Mouse (Mus musculus): Measurements from ENCODE around the gene Otud7b. TPM values are rescaled to one million over a fixed set of nuclear protein-coding genes. Genes with fewer than 3 reads are reported as not detected.

Otud7b gene
- polyA plus RNA-seq, 1 experiment from 2014 or later: 30.3 TPM

- WGBS: 78% methylated on average over 4 of the region's 4 CpGs
These were observed 16.5 kb upstream of the Otud7b start for GRCm38 (mm10) chr3:96087801-96088200.

GRCm38 (mm10) chr3:96089882-96090489 is 14.3 kb upstream of the Otud7b start:
- Histone ChIP-seq H3K4me3 (no peak overlapping the region), H3K4me2 (replicated peaks) (no peak overlapping the region), H3K4me1 (no peaks in the 10 kb centered on the region), H3K9ac (no peak overlapping the region), H3K27me3 (no peaks in the 10 kb centered on the region), H3K36me3 (no peaks in the 10 kb centered on the region), H3K9me3 (no peaks in the 10 kb centered on the region), H3K27ac (no peak overlapping the region)
- no peak for ATAC-seq (ENCODE audit: low FRiP score, low read depth)
- 65% methylated on average over 2 of the region's 2 CpGs for WGBS

More at GRCm38 (mm10) chr3:96087801-96088200, 16.5 kb upstream of the Otud7b start:
- no peak overlapping the region for H3K4me2 ChIP-seq (replicated peaks)
- no peak overlapping the region for H3K27ac ChIP-seq
- no peaks in the 10 kb centered on the region for H3K27me3 ChIP-seq
- no peaks in the 10 kb centered on the region for H3K4me1 ChIP-seq
- H3K9ac ChIP-seq: no peak overlapping the region
- H3K4me3 ChIP-seq: no peak overlapping the region
- H3K36me3 ChIP-seq: no peaks in the 10 kb centered on the region
- H3K9me3 ChIP-seq: no peaks in the 10 kb centered on the region; the same call in 1 of the 2 replicates
- ATAC-seq (ENCODE audit: low FRiP score, low read depth): no peak

GRCm38 (mm10) chr3:96091146-96091545 is 13.2 kb upstream of the Otud7b start:
- no peaks in the 10 kb centered on the region for H3K4me1 ChIP-seq
- H3K36me3 ChIP-seq: no peaks in the 10 kb centered on the region
- no peak overlapping the region for H3K9ac ChIP-seq
- H3K4me3 ChIP-seq: no peak overlapping the region
- ATAC-seq (ENCODE audit: low FRiP score, low read depth): no peak
- no peak overlapping the region for H3K4me2 ChIP-seq (replicated peaks)
- H3K27ac ChIP-seq: no peak overlapping the region
- H3K27me3 ChIP-seq: no peaks in the 10 kb centered on the region
- 73% methylated on average over 2 of the region's 2 CpGs for WGBS
- no peaks in the 10 kb centered on the region for H3K9me3 ChIP-seq

GRCm38 (mm10) chr3:96091966-96092365 is 12.4 kb upstream of the Otud7b start:
- no peaks in the 10 kb centered on the region for H3K4me1 ChIP-seq
- no peak overlapping the region for H3K9ac ChIP-seq
- H3K27ac ChIP-seq: no peak overlapping the region
- no peaks in the 10 kb centered on the region for H3K27me3 ChIP-seq
- H3K9me3 ChIP-seq: no peaks in the 10 kb centered on the region
- H3K36me3 ChIP-seq: no peaks in the 10 kb centered on the region
- H3K4me3 ChIP-seq: no peak overlapping the region
- no peak for ATAC-seq (ENCODE audit: low FRiP score, low read depth)
- WGBS: 49% methylated on average over 6 of the region's 6 CpGs
- H3K4me2 ChIP-seq (replicated peaks): no peak overlapping the region

- ATAC-seq (ENCODE audit: low FRiP score, low read depth): no peak
- Histone ChIP-seq H3K9me3 (no peaks in the 10 kb centered on the region), H3K27me3 (no peaks in the 10 kb centered on the region), H3K27ac (no peak overlapping the region), H3K9ac (no peak overlapping the region), H3K4me3 (no peak overlapping the region), H3K4me2 (replicated peaks) (no peak overlapping the region), H3K4me1 (no peaks in the 10 kb centered on the region), H3K36me3 (no peaks in the 10 kb centered on the region)
- WGBS: 69% methylated on average over 13 of the region's 13 CpGs
These were observed 10.8 kb upstream of the Otud7b start for GRCm38 (mm10) chr3:96093509-96093908.

GRCm38 (mm10) chr3:96094203-96094602 is 10.1 kb upstream of the Otud7b start:
- no peaks in the 10 kb centered on the region for H3K36me3 ChIP-seq
- no peaks in the 10 kb centered on the region for H3K27me3 ChIP-seq
- no peak overlapping the region for H3K9ac ChIP-seq
- no peaks in the 10 kb centered on the region for H3K9me3 ChIP-seq
- H3K4me1 ChIP-seq: no peaks in the 10 kb centered on the region
- ATAC-seq (ENCODE audit: low FRiP score, low read depth): no peak
- 83% methylated on average over 13 of the region's 13 CpGs for WGBS
- H3K27ac ChIP-seq: no peak overlapping the region
- no peak overlapping the region for H3K4me2 ChIP-seq (replicated peaks)
- H3K4me3 ChIP-seq: no peak overlapping the region

GRCm38 (mm10) chr3:96098168-96098567 is 6.2 kb upstream of the Otud7b start:
- no peak overlapping the region for H3K4me2 ChIP-seq (replicated peaks)
- no peak for ATAC-seq (ENCODE audit: low FRiP score, low read depth)
- WGBS: 62% methylated on average over 4 of the region's 4 CpGs

GRCm38 (mm10) chr3:96098616-96099267 is 5.6 kb upstream of the Otud7b start:
- no peak overlapping the region for H3K9ac ChIP-seq
- no peaks in the 10 kb centered on the region for H3K36me3 ChIP-seq
- H3K4me1 ChIP-seq: peaks cover 18% of the 10 kb centered on the region
- no peak overlapping the region for H3K4me3 ChIP-seq
- no peaks in the 10 kb centered on the region for H3K9me3 ChIP-seq
- H3K27ac ChIP-seq: no peak overlapping the region
- H3K27me3 ChIP-seq: no peaks in the 10 kb centered on the region
- H3K4me2 ChIP-seq (replicated peaks): no peak overlapping the region
- peak; percentile 15; the same call in 1 of the 2 replicates for ATAC-seq (ENCODE audit: low FRiP score, low read depth)
- WGBS: 41% methylated on average over 7 of the region's 7 CpGs

More at GRCm38 (mm10) chr3:96098168-96098567, 6.2 kb upstream of the Otud7b start:
- Histone ChIP-seq H3K9ac (no peak overlapping the region), H3K4me3 (no peak overlapping the region), H3K27me3 (no peaks in the 10 kb centered on the region), H3K27ac (no peak overlapping the region), H3K9me3 (no peaks in the 10 kb centered on the region), H3K36me3 (no peaks in the 10 kb centered on the region), H3K4me1 (peaks cover 12% of the 10 kb centered on the region)

GRCm38 (mm10) chr3:96102100-96102872 is 2.0 kb upstream of the Otud7b start:
- no peaks in the 10 kb centered on the region for H3K36me3 ChIP-seq
- WGBS: 22% methylated on average over 14 of the region's 14 CpGs
- H3K9ac ChIP-seq: no peak overlapping the region
- peaks cover 35% of the 10 kb centered on the region for H3K4me1 ChIP-seq
- 0 out of 2 replicates have a peak overlapping the region, but pooled peaks have one; percentile 9 for H3K4me3 ChIP-seq
- no peaks in the 10 kb centered on the region for H3K9me3 ChIP-seq
- no peak overlapping the region for H3K27ac ChIP-seq
- peak overlapping the region; percentile 49 for H3K4me2 ChIP-seq (replicated peaks)
- no peaks in the 10 kb centered on the region for H3K27me3 ChIP-seq
- ATAC-seq (ENCODE audit: low FRiP score, low read depth): no peak

GRCm38 (mm10) chr3:96103901-96104260 is 446 bp upstream of the Otud7b start:
- ATAC-seq (ENCODE audit: low FRiP score, low read depth): peak; percentile 57
- H3K4me1 ChIP-seq: peaks cover 35% of the 10 kb centered on the region
- 0 out of 2 replicates have a peak, but pooled peaks cover 5% of the 10 kb centered on the region for H3K36me3 ChIP-seq
- H3K27ac ChIP-seq: peak overlapping the region; percentile 90
- peak overlapping the region; percentile 85 for H3K4me3 ChIP-seq
- peak overlapping the region; percentile 89 for H3K9ac ChIP-seq
- 3% methylated on average over 8 of the region's 8 CpGs for WGBS
- H3K9me3 ChIP-seq: no peaks in the 10 kb centered on the region
- H3K27me3 ChIP-seq: no peaks in the 10 kb centered on the region
- H3K4me2 ChIP-seq (replicated peaks): peak overlapping the region; percentile 79

GRCm38 (mm10) chr3:96105232-96105747 is 963 bp downstream of the Otud7b start:
- Histone ChIP-seq H3K4me3 (peak overlapping the region; percentile 85), H3K4me1 (peaks cover 35% of the 10 kb centered on the region), H3K36me3 (0 out of 2 replicates have a peak, but pooled peaks cover 5% of the 10 kb centered on the region), H3K27me3 (no peaks in the 10 kb centered on the region), H3K27ac (peak overlapping the region; percentile 90; the same call in 1 of the 2 replicates), H3K4me2 (replicated peaks) (peak overlapping the region; percentile 79), H3K9ac (peak overlapping the region; percentile 89), H3K9me3 (no peaks in the 10 kb centered on the region)
- 0 out of 2 replicates have a peak, but pooled peaks have one; percentile 33 for ATAC-seq (ENCODE audit: low FRiP score, low read depth)
- WGBS: 7% methylated on average over 10 of the region's 10 CpGs

- Histone ChIP-seq H3K9me3 (no peaks in the 10 kb centered on the region), H3K4me3 (no peak overlapping the region), H3K36me3 (0 out of 2 replicates have a peak, but pooled peaks cover 5% of the 10 kb centered on the region), H3K4me2 (replicated peaks) (peak overlapping the region; percentile 79), H3K9ac (no peak overlapping the region), H3K27ac (no peak overlapping the region), H3K27me3 (no peaks in the 10 kb centered on the region), H3K4me1 (peaks cover 35% of the 10 kb centered on the region)
- 85% methylated on average over 4 of the region's 4 CpGs for WGBS
- no peak for ATAC-seq (ENCODE audit: low FRiP score, low read depth)
These were observed 1.8 kb downstream of the Otud7b start for GRCm38 (mm10) chr3:96106151-96106550.

Measured in limb, embryonic 13.5 days (tissue).